Mouse (Mus musculus): Measurements from ENCODE around the gene Impg2. TPM values are rescaled to one million over a fixed set of nuclear protein-coding genes. Genes with fewer than 3 reads are reported as not detected.

The Impg2 gene
- polyA plus RNA-seq, 1 experiment from 2014 or later, result 0.10 TPM

Other genes with a start within 250 kb of the Impg2 start
- 842 and 869 TPM in 2 replicates for gene Rpl24, start 238.0 kb upstream of the Impg2 start, polyA plus RNA-seq (2014; fragmentation: Nextera tagmentation; extraction: Ambion mirVana)
- 15.9 TPM in 2 replicates for gene Zbtb11, start 230.4 kb upstream of the Impg2 start, polyA plus RNA-seq (2014; fragmentation: Nextera tagmentation; extraction: Ambion mirVana)
- 384 and 403 TPM in 2 replicates for gene Pcnp, start 174.6 kb upstream of the Impg2 start, polyA plus RNA-seq (2014; fragmentation: Nextera tagmentation; extraction: Ambion mirVana)
- gene Trmt10c, start 166.5 kb upstream of the Impg2 start, polyA plus RNA-seq (2014; fragmentation: Nextera tagmentation; extraction: Ambion mirVana), result 31.3 and 33.3 TPM in 2 replicates
- gene Senp7, start 156.0 kb upstream of the Impg2 start, polyA plus RNA-seq (2014; fragmentation: Nextera tagmentation; extraction: Ambion mirVana), result 37.4 and 42.8 TPM in 2 replicates

Measured in midbrain, embryonic 11.5 days (tissue).